Mouse (Mus musculus) liver, adult (tissue): ENCODE measurements at regions not wholly inside any gene's neighbourhood (a gene's known extent, or its start where the extent isn't known, plus 50 kb on each side); places are given as distances from the start of the nearest gene placed in this dataset.

Experiments used
- GATA4 ChIP-seq: IDR thresholded peaks from 2 replicates; pipeline ENCODE4 v1.6.1; 2014; ENCODE audit warnings: mild to moderate bottlenecking, low read length; ENCODE audit not compliant: insufficient replicate concordance

- no peak for TF ChIP-seq GATA4
These were observed 277.3 kb upstream of the Nr2f2 start for GRCm38 (mm10) chr7:70643694-70644301.

GRCm38 (mm10) chr7:70643055-70643454 is 276.5 kb upstream of the Nr2f2 start:
- no peak for TF ChIP-seq GATA4

GRCm38 (mm10) chr7:70641217-70641616 is 274.7 kb upstream of the Nr2f2 start:
- TF ChIP-seq GATA4 = no peak

- TF ChIP-seq GATA4 = no peak
These were observed 274.0 kb upstream of the Nr2f2 start for GRCm38 (mm10) chr7:70640574-70640973.

GRCm38 (mm10) chr7:70638161-70638560 is 271.6 kb upstream of the Nr2f2 start:
- TF ChIP-seq GATA4 = no peak

- no peak for TF ChIP-seq GATA4
These were observed 267.5 kb upstream of the Nr2f2 start for GRCm38 (mm10) chr7:70634016-70634415.

- no peak for TF ChIP-seq GATA4
These were observed 267.0 kb upstream of the Nr2f2 start for GRCm38 (mm10) chr7:70633577-70633976.

GRCm38 (mm10) chr7:70625643-70626231 is 259.2 kb upstream of the Nr2f2 start:
- no peak for TF ChIP-seq GATA4

GRCm38 (mm10) chr7:70624727-70625642 is 258.4 kb upstream of the Nr2f2 start:
- TF ChIP-seq GATA4 = peak; percentile 58; the same call in 1 of the 2 replicates

DNA sequence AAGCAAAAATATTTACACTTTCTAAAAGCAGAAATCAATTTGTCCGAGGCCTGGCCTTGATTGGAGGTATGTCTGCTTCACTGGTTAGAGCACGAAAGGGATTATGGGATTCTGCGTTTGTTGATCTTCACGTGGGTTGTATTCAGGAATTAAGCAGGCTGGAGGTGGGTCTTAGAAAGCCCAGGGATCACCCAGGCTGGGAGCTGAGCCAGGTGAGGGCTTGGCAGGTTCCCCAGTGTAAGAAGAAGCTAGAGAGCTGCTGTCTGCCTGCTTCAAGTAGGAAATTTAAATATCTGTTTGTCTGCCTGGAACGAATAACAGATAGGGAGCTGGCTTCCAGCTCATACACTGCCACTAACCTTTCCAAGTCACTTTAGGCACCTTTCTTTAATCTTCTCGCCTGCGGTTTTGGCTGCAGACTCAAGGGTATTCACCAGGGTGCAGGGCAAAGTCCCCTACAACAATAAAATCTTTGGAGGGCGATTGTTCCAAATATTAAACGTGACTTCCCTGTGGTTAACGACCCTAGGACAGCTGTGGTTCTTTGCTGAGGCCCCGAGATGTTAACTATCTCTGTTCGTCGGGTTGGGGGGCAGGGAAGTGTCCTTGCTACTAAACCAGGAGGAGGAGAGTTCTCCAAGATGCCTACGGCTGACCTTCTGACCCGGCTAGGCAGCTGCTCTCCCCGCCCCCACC is 257.6 kb upstream of the Nr2f2 start:
- no peak for TF ChIP-seq GATA4

DNA sequence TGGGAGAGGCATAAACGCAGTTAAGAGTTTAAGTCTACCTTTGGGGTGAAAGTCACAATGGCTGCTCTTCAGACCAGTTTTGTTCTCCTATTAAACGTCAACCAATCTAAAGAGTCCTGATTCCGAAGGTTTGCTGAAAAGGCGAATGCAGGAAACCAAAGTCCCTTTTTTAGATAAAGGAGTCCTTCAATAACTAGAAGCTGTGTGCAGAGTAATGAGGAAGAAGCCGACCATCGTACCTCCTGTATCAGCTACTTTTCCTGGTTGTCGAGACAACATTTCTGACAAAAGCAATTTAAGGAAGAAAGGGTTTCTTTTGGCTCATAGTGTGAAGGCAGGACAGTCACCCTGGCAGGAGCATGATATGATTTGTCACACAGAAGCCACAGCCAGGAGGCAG is 252.9 kb upstream of the Nr2f2 start:
- TF ChIP-seq GATA4 = no peak

DNA sequence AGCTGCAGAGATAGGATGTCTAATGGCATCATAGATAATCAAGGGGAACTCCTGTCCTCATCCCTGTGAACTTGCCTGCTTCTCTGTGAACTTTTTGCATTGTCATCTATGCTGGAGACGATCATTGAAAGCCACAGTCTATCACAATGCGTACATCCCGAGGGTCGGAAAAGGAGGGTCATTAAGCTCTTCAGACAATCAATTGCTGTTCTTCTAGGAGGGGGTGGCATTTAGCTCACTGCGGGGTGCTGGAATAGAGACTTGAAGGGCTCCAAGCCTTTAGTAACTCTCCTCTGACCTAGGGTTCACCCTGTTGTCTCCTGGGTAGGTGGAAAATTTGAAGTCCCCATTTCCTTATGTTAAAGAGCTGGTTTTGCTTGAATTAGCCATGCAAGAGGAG is 251.7 kb upstream of the Nr2f2 start:
- TF ChIP-seq GATA4 = no peak

DNA sequence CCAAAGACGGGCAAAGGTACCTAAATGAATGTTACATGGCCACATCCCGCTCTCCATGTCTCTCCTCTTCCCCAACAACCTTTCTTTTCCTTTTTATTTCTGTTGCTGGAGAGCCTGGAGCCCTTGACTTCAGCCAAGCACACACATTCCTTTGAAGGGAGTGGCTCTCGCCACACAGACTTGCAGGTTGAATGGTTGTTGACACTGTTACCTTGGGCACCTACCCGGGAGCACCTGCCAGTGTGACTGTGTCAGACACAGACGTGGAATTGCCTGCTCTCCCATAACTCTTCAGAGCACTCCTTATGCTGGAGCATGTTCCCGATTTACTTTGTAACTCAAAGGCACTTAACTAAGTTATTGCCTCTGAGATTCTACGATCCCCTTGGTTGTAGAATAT is 240.0 kb upstream of the Nr2f2 start:
- TF ChIP-seq GATA4 = no peak

DNA sequence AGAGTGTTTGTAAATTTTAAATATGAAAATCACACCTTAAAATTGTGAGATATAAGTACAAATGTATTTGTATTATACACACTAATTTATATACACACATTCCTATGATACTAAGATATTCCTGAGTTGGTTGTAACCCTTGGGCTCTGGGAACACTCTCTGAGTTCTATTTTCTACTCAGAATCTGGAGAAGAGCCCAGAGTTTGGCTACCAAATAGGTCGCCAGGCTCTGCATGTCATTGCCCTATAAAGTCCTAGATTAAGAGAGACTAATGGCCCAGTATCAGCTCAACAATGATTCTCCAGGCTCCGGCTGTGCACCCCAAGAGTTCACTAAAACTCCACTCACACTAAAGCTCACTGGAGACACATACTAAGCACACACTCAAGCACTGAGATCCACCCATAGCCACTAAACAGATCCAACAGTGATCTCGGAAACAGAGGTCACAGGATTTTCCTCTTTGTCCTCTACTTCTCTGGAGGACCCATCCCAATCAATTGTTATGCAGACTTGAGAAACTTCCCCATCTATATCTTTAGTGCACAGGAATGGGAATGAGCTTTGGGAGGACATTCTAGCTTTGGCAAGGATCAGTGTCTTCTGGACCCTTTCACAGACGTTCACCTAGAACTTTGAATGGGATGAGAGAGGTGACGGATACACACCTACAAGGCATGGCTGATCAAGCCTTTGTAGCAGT is 238.1 kb upstream of the Nr2f2 start:
- TF ChIP-seq GATA4 = no peak

- no peak for TF ChIP-seq GATA4
These were observed 226.5 kb upstream of the Nr2f2 start for GRCm38 (mm10) chr7:70593027-70593426.
